Mouse (Mus musculus) Muller cell, postnatal 12 days (primary cell): ENCODE measurements at regions not wholly inside any gene's neighbourhood (a gene's known extent, or its start where the extent isn't known, plus 50 kb on each side); places are given as distances from the start of the nearest gene placed in this dataset.
"Not testable (repeated sequence)": the region's sequence is repeated elsewhere in the genome, so short reads cannot be mapped to it uniquely, and the experiment has no call there.

Source experiments
- DNase-seq: peaks from one replicate; pipeline ENCODE4 v3.0.0-alpha.2; 2015; ENCODE audit errors: inconsistent ontology term

DNA sequence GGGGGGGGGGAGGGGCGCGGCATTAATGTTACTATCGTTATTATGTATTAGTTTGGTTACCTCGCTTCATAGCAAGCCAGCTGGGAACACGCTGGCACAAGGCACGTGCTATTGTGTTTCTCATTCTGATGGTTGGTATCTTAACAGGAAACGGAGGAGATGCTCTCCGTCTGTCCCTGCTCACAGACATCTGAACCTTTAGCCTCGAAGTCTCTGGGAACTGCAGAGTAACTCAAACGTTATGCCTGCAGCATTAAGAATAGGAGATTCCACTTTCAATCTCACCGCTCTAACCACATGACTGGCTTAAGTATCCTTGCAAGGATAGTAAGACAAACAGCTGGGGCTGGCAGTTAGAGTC, 80.0 kb downstream of the Nfkbiz start:
- DNase-seq, result no peak

DNA sequence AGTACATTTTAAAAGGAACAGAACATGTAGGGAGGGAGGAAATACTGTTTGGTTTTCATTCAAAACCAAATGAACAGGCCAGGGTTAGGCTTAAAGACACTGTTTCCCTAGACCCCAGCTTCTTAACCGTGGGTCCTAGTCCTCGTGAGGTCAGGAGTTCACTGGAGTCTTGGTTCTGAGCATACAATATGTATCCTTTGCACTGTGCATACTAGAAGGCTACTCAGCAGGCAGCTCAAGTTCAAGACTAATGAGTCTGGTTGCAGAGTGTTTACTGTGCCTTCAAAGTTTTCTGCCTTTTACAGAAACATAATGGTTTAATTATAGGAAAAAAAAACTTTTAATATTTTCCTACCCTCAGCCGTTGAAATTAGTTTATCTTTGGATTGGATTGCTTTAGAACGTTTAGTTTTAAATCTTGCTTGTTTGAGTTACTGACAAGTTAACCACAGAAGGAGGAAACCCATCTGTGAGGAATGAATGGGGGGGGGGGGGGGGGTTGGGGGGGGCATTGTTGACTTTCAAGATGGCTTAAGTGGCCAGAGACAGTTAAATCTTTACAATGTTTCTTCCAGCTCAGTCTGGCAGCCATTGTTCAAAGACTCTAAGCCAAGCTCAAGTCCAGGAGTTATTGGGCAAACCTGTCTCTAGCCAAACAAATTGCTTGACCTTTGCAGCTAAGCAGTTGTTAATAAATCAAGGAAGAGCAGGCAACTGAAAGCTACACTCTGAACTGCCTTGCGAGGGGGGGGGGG, 80.6 kb downstream of the Nfkbiz start:
- no peak for DNase-seq

DNA sequence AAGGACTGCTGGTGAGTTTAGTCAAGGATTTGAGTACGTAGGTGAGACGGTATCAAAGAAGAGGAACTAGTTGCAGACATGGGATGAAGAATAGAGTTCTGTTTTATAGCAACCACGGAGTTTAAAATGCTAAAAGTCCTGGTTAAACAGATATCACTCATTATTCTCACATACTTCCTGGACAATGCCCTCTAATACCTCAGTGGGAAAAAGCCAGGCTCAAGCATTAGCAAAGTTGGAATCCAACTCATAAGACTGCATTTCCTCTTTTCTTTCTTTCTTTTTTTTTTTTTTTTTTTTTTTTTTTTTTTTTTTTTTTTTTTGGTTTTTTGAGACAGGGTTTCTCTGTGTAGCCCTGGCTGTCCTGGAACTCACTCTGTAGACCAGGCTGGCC, 81.3 kb downstream of the Nfkbiz start:
- DNase-seq, result not testable (repeated sequence)

DNA sequence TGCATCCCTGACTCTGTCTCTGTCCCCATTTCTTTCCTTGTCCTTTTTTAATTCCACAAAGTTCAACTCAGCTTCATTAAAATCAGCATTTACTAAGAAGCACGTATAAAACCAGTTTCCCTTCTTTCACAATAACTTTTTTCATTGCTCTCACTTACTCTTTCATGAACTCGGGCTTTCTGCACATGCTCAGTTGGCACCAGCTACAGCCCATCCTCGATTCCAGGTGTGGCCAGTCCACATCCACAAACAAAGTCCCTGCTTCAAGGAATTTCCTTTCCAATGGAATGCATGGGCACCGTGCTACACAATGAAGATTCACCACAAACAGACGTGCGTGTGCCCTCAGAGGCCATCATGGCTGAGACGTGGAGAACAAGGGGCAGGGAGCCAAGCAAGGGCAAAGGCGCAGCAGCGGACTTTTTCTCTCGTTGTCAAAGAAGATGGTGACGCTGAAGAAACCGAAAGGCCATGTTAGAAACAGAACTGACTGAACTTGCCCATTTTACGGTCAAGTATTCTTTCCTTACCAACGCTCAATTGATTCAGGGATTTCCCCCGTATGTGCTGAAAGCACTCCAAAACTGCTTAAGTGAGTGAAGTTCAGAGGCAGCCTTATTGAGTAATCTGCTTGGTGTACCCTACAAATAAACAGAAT, 81.8 kb downstream of the Nfkbiz start:
- no peak for DNase-seq

DNA sequence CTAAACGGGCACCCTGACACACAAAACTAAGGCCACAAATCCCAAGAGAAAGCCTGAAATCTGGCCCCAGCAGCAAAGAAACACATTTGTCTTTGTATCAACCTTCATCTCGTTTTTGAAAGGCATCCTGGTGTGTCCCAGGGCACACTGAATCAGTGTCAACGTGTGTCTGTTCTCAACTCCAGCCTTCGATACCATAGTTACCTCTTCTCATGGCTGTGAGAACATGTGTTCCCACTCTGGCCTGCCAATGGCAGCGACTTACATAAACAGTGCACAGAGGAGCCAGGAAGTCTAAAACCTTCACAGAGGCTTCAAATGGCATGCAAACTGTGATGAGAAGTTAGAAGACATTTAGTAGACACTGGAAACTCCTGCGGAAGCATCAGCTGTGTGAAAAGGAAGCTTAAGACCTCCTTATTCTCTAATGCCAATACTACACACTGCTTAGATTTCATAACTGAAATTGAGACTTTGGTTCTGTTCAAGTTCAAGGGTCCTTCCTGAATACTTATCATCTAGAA, 83.3 kb downstream of the Nfkbiz start:
- DNase-seq, result no peak

DNA sequence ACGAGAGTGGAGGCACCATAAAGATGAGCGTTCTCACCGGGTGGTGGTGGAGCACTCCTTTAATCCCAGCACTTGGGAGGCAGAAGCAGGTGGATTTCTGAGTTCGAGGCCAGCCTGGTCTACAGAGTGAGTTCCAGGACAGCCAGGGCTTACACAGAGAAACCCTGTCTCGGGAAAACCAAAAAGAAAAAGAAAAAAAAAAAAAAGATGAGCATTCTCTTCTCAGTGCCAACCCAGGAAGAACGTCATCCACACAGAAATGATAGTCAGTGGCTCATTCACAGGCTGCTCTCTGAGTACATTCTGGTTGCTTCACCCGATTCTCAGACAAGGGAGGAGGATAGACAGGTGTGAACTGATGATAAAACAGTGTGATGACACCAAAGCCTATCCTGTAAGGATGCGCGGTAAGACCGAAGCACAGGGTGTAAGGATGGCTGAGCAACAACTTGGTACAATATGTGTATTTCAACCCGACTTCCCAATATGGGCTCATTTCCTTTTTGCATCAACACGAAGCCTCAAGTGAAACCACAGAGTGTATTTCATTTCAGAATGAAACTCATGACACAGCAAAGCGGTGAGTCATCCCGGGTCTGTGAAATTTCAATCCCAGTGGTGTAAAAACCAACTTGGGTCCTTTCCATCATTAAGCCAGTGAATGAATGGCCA, 84.5 kb downstream of the Nfkbiz start:
- DNase-seq, result peak; percentile 47

DNA sequence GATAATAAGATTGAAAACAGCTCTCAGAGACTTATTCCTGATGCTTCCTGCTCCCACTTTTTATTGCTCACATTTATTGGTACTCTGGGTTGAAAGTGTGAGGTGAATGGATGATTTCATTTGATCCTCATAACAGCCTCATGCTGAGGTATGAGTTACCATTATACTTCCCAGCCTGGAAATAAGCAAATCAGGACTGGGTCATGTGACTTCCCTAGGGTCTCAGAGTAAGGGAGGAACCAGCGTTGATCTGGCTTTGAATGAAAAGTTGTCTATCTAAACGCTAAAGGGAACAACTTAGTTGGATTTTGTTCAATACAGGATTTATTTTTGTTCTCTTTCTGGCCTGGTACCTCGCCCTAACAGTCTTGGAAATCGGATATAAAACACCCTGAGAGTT, 85.3 kb downstream of the Nfkbiz start:
- DNase-seq, result no peak

DNA sequence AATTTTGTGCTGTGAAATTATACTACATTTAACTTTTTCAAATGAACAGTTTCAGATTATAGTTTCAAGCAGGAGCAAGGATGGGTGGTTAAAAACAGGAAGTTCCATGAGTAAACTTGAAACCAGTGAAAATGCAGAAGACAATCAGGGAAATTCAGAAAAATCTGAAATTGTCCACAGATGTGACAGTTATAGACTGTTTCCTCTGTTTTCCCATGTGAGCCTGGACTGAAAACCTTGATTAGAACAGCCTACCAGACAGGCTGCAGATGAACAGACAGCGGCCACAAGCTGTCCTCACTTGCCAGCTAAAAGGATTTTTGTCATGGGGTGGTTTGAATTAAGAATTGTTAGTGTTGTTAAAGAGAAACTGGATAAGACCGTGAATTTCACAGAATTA, 91.4 kb downstream of the Nfkbiz start:
- no peak for DNase-seq

DNA sequence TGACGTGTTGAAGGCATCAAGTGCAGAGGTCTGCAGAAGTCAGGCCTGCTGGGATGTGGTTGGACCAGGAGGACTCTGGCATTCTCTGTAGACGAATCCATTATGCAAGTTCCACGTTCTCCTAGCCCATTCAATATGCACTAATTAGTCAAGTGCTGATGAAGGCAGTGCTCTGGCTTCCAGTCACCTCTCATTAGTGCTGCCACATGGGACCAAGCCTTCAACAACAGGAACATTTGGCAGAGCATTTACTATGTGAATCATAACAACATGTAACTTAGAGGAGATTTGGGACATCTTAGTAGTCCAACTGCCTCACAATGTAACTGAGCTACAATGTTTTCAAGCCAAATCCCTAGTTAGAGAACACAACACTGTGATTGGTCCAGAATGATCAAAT, 92.5 kb downstream of the Nfkbiz start:
- DNase-seq, result peak; percentile 93

DNA sequence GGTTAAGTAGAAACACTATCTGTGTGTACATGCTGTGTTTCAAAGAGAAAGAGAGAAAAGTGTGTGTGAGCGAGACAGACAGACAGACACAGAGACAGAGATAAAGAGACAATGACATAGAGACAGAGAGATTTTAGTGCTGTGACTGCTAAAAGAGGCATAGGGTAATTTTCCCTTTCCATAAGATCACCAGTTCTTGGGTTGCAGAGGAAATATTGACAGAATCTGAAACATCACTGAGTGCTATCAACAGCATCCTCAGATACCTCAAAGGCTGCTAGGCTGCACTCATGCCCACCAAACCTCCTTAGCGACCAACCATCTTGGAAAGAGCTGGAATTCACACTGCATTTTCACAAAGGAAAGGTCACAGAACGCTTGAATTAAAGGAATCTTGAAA, 93.6 kb downstream of the Nfkbiz start:
- no peak for DNase-seq

DNA sequence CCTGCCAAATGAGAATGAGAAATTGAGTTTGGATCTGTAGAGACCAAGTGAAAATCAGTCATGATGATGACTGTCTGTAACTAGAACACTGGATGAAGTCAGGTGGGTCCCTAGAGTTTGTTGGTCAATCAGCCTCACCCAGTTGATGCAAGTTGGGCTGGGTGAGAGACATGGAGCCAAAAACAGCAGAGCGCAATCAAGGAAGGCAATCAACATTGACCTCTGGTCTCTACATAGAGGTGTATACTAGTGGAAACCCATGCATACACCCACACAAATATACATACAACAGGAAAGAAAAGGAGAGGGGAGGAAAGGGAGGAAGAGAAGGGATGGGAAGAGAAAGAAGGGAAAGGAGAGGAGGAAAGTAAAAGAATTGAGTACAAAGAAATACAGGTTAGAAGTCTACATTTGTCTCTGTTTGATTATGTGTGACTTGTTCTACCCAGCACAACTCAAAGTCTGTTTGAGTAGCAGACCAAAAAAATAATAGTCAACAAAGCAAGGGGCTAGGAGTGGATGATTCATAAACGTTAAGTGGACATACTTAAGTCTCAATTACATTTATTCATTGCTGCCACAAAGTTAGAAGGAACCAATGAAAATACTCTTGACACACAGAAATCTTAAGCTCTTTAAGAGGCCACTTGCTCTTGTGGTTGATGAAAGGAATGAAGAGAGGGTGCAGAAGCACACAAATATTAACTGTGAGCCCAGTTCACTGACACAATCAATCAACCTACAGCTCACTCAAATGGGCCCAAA, 97.4 kb downstream of the Nfkbiz start:
- no peak for DNase-seq

DNA sequence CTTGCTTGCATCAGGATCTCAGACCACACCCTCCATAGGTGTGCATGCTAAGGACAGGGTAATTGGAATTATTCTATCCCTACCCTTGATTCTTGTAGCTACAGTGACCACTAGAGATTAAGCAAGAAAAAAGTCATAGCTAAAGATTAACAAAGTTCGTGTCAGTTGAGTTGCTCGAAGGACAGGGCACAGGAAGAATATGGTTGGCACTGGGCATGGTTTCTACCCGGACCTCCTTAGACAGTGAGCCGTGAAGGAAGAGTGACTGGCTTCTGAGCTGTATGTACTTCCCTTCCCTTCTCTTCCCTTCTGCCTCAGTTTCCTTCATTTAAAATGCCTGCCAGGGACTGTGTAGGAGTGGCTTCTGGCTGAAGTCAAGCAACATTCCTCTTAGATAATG, 100.0 kb downstream of the Nfkbiz start:
- no peak for DNase-seq

DNA sequence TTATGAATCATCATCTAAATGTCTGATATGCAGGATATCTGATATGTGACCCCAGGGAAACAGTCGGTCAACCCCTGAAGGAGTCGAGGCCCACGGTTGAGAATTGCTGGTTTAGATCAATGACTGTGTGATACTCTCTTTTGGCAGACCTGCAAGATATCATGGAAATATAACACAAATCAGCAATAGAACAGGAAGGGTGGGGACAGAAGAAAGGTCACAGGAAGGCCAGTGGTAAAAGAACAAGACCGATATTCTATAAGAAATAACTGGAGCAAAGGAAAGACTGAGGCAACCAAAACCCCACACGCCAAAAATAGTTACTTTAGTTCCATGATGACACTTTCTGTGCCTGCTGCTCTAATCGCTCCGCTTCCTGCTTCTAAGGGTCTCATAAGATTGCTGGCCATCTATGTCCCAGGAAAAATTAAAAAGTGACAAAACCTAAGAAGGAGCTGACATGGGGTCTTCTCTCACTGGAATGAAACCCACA, 103.2 kb downstream of the Nfkbiz start:
- DNase-seq, result no peak

DNA sequence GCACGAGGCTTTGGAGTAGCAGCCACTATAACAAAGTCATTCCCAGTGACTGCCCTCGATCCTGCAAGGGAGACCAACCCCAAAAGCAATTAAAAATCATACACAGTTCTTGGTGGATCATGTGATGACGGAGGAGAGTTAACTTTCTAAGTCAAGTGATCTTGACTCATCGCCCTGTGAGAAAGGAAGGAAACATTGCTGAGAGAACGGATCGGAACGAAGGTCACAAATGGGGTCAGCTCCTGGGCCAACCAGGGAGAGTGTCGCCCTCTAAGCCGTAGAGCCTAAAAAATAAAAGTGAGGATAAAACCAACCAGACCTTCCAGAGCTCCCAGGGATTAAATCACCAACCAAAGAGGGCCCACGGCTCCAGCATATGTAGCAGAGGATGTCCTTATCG, 104.4 kb downstream of the Nfkbiz start:
- DNase-seq, result no peak

DNA sequence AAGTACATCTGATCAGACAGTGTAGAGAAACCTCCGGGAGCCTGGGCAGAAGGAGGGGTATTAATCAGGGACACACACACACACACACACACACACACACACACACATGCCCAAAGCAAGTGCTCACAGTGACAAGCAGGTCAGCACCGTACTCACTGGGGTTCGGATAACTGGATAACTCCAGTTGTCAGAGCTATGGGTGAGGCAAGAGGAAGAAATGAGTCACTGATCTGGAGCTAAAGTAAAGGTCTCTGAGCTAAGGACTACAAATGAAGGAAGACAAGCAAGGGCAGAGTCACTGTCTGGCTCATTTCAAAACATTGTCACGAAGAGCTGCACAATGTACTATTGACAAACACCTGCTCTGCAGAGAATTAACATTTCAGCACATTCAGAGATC, 104.9 kb downstream of the Nfkbiz start:
- peak; percentile 92 for DNase-seq

DNA sequence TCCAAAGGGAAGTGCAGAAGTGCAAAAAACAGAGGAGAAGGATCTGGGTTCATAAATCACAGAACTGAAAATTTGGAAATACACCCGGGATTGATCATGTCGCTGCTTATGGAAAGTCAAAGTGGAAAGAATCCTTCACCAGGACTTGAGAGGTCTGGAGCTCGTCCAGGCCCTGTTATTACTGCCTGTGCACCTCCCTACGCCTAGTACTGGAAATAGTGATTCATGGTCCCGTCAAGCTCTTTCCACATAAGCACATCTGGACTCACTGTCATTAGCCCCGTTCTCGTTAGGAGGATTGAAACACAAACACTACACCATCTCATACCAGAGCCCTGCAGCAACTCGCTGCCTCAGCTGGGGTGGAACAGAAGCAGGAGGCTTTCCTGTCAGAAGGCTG, 107.7 kb downstream of the Nfkbiz start:
- peak; percentile 14 for DNase-seq

DNA sequence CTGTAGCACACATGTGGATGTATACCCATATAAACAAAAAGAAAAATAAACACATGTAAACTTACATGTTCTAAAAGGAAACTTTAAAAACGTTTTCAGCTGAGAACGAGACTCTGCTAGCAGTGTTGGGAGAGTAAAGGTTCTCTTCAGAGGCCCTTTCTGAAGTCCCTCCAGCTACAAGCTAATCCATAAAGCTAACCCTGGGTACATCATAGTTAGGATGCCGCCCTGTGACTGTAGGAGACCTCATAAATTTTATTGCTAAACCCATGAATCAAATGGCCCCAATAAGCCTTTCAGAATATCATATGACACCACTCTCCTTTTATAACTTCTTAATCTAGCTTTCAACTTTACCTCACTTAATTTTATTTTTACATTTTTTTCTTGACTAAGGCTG, 112.2 kb downstream of the Nfkbiz start:
- no peak for DNase-seq

DNA sequence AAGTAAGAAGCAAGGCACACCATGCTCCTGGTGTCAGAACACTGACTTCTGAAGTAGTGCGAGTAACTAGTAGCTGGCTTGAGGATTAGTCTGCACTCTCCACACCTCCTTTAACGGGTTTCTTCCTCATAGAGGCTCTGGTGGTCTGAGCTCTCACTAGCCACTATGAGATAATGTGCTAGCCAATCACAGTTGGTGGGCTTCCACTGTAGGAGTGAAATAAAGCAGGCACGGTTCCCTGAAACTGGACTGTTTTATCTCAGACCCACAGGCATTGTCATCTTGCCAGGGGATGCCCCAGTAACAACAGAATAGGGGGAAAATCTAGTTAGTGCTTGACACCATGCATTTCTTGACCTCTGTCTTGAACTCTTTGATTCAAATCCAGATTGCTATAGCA, 118.3 kb downstream of the Nfkbiz start:
- DNase-seq, result no peak

DNA sequence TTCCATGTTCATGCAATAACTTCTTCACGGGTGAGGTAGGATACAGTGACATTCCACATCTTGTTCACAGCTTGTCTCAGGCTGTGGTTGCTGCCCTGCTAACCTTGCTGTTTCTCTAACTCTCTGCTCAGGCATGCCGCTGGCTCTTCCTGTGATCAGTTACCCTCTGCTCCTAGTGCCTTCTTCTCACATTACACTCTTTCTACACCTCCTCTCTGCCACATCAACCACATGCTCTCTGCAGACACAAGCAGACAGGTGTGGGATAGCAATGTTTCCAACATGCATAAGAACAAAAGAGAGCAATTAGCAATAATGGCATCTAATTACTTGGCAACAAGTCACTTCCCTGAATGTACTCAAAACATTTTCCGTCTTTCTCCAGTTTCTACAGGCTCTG, 128.7 kb downstream of the Nfkbiz start:
- DNase-seq, result peak; percentile 41

DNA sequence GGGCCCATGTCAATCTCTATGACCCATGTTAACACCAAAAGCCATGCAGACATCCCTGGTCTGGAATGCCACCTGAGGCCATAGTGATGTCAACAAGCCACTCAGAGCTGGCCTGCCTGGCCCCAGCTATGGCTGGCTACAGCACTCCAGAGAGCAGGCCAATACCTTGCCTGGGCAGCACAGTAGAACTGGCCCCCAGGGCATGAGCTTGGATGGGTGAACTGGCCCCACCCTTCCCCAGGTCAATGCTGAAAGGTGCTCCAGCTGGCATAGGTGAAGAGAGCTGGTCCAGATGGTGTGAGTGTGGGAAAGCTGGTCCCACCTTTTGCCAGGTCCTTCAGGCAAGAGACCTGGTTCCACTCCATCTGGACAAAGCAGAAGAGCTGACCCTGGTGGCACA, 132.2 kb downstream of the Nfkbiz start:
- no peak for DNase-seq

DNA sequence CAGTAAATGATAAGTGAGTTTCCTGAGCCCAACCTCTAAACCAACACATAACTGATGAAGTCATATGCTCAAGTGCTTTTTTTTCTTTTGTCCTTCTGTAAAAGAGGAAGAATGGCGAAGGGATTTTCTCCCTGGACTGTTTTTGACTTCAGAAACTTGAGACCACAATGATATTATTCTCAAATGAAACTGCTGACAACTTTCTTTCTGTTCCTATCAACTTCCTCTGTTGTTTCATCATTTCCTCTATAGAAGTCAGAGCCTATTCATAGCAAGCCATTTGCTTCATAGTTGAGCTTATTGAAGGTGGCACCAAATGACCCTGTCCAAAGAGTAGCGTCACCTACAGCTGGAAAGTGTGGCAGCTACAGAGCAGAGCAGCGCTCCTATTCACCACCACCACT, 140.2 kb downstream of the Nfkbiz start:
- DNase-seq, result peak; percentile 1

DNA sequence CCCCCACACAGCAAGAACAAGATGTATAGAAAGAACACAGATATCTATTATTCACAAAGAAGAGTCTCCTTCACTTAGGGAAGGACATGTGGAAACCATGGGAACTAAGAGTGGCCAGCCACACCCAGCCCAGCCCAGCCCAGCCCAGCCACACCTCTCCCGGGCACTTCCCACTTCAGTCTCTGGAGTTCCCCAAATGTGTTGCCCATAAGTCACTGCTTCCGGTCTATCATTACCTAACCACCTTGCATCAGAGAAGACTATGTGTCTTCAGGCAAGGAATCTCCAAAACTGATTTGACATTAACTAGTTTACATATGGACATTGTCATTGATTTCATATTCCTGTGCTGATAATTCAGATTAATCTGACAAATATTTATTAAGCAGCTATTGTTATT, 147.6 kb downstream of the Nfkbiz start:
- DNase-seq, result no peak
